Mouse (Mus musculus) liver, postnatal 0 days (tissue): ENCODE measurements at regions not wholly inside any gene's neighbourhood (a gene's known extent, or its start where the extent isn't known, plus 50 kb on each side); places are given as distances from the start of the nearest gene placed in this dataset.

Experiments used
- CTCF ChIP-seq: sonication (generic); IDR thresholded peaks from 2 replicates; pipeline ENCODE4 v1.5.1; 2016; ENCODE audit warnings: antibody characterized with exemption, low read depth
- EP300 ChIP-seq: IDR thresholded peaks from 2 replicates; pipeline ENCODE4 v1.6.1; 2016; ENCODE audit warnings: antibody characterized with exemption, low read depth, mild to moderate bottlenecking

GRCm38 (mm10) chr14:33708298-33708665 is 119.3 kb downstream of the Ptpn20 start:
- TF ChIP-seq CTCF (no peak), EP300 (no peak)
